Mouse (Mus musculus) C2C12 (cell line): Measurements from ENCODE around the gene Whamm.

Experiments used
- CTCF ChIP-seq: IDR thresholded peaks from one replicate; pipeline ENCODE4 v1.5.1; 2011; ENCODE audit not compliant: control insufficient read depth, insufficient read depth, insufficient read length
- MAX ChIP-seq: IDR thresholded peaks from one replicate; pipeline ENCODE4 v1.6.1; 2011; ENCODE audit warnings: mild to moderate bottlenecking, control low read depth
- MYOG ChIP-seq: IDR thresholded peaks from one replicate; pipeline ENCODE4 v1.6.1; 2011; ENCODE audit not compliant: control insufficient read depth, insufficient read length; ENCODE audit errors: extremely low read depth
- USF1 ChIP-seq: IDR thresholded peaks from one replicate; pipeline ENCODE4 v1.6.1; 2011; ENCODE audit warnings: low read depth, mild to moderate bottlenecking, control low read depth, moderate library complexity

DNA sequence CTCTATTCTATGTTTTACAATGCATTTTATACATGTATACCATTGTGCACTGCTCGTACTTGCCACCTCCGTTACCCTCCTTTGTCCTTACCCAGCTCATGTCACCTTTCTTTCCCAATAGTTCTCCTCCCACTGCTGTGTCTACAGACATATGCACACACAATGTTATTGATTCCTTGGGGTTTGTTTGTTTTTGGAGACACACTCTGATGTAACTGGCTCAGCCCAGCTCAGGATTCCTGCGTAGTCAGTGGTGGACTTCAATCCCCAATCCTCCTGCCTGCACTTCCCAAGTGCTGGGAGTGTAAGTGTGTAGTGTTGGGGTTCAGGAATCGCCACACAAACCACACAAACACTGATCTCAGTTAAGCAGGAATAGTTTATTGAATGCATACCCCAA, 16.2 kb downstream of the Whamm start:
- TF ChIP-seq CTCF (no peak), USF1 (no peak), MYOG (no peak), MAX (no peak)
